Mouse (Mus musculus) layer of hippocampus, adult 11-12 months (tissue): ENCODE measurements around the gene Eaf1.
"Not testable (repeated sequence)": the region's sequence is repeated elsewhere in the genome, so short reads cannot be mapped to it uniquely, and the experiment has no call there.

ENCODE experiments used
- DNase-seq: peaks from one replicate; pipeline ENCODE4 v3.0.0; 2022; ENCODE audit warnings: low spot score

Gene Eaf1

GRCm38 (mm10) chr14:31494349-31494974 lies at the start of gene Eaf1:
Gene Eaf1 (plus strand): TSS chr14:31494399.
- DNase-seq, result no peak

GRCm38 (mm10) chr14:31448994-31449393 lies 45.2 kb upstream of the Eaf1 start:
- DNase-seq, result no peak

- DNase-seq, result not testable (repeated sequence)
Measured at GRCm38 (mm10) chr14:31453946-31454345, 40.3 kb upstream of the Eaf1 start.

GRCm38 (mm10) chr14:31454849-31455566 lies 39.2 kb upstream of the Eaf1 start:
- DNase-seq, result no peak

GRCm38 (mm10) chr14:31456064-31456721 lies 38.0 kb upstream of the Eaf1 start:
- peak; percentile 54 for DNase-seq

GRCm38 (mm10) chr14:31458006-31458405 lies 36.2 kb upstream of the Eaf1 start:
- no peak for DNase-seq

GRCm38 (mm10) chr14:31462226-31462625 lies 32.0 kb upstream of the Eaf1 start:
- not testable (repeated sequence) for DNase-seq

GRCm38 (mm10) chr14:31462886-31463285 lies 31.3 kb upstream of the Eaf1 start:
- DNase-seq, result no peak

GRCm38 (mm10) chr14:31464176-31464575 lies 30.0 kb upstream of the Eaf1 start:
- no peak for DNase-seq

- DNase-seq, result no peak
Measured at GRCm38 (mm10) chr14:31469711-31470110, 24.5 kb upstream of the Eaf1 start.

- DNase-seq, result peak; percentile 80
Measured at GRCm38 (mm10) chr14:31472451-31473061, 21.6 kb upstream of the Eaf1 start.

GRCm38 (mm10) chr14:31473297-31473696 lies 20.9 kb upstream of the Eaf1 start:
- DNase-seq, result no peak

GRCm38 (mm10) chr14:31482417-31482816 lies 11.8 kb upstream of the Eaf1 start:
- DNase-seq, result no peak

GRCm38 (mm10) chr14:31486465-31486864 lies 7.7 kb upstream of the Eaf1 start:
- no peak for DNase-seq

- no peak for DNase-seq
Measured at GRCm38 (mm10) chr14:31488055-31488454, 6.1 kb upstream of the Eaf1 start.

GRCm38 (mm10) chr14:31493901-31494300 lies 298 bp upstream of the Eaf1 start:
- no peak for DNase-seq

GRCm38 (mm10) chr14:31494975-31495455 lies 816 bp downstream of the Eaf1 start, which contains the start of gene Mettl6:
Gene Mettl6 (minus strand): TSS chr14:31495040.
- DNase-seq, result peak; percentile 88

- no peak for DNase-seq
Measured at GRCm38 (mm10) chr14:31495538-31495937, 1.3 kb downstream of the Eaf1 start.

- DNase-seq, result no peak
Measured at GRCm38 (mm10) chr14:31496241-31496646, 2.0 kb downstream of the Eaf1 start.

GRCm38 (mm10) chr14:31499526-31499925 lies 5.3 kb downstream of the Eaf1 start:
- no peak for DNase-seq

GRCm38 (mm10) chr14:31503406-31503805 lies 9.2 kb downstream of the Eaf1 start:
- no peak for DNase-seq

GRCm38 (mm10) chr14:31506456-31506855 lies 12.3 kb downstream of the Eaf1 start:
- DNase-seq, result peak; percentile 71
